Mouse (Mus musculus) forelimb bud, embryonic 11.5 days (tissue): ENCODE data around the gene Eml4.
A peak's percentile ranks its signal among the peaks of the same experiment; 100 is the strongest.

Experiments used
- DNase-seq: peaks from one replicate; pipeline ENCODE4 v3.0.0-alpha.2; 2012; ENCODE audit warnings: low read depth, low spot score

Eml4 gene

GRCm38 (mm10) chr17:83340895-83341524 lies 9.7 kb upstream of the Eml4 start:
- DNase-seq: no peak

GRCm38 (mm10) chr17:83344226-83344625 lies 6.5 kb upstream of the Eml4 start:
- no peak for DNase-seq

GRCm38 (mm10) chr17:83348056-83348822 lies 2.5 kb upstream of the Eml4 start:
- DNase-seq: no peak

GRCm38 (mm10) chr17:83351119-83351531 lies 394 bp downstream of the Eml4 start:
- peak; percentile 31 for DNase-seq

GRCm38 (mm10) chr17:83351601-83352413 lies 1.1 kb downstream of the Eml4 start:
- DNase-seq: peak; percentile 27

GRCm38 (mm10) chr17:83352456-83352855 lies 1.7 kb downstream of the Eml4 start:
- DNase-seq: peak; percentile 57

- DNase-seq: peak; percentile 66
Observed at GRCm38 (mm10) chr17:83353011-83353410, 2.3 kb downstream of the Eml4 start.

- DNase-seq: no peak
Observed at GRCm38 (mm10) chr17:83353460-83353859, 2.7 kb downstream of the Eml4 start.

GRCm38 (mm10) chr17:83355481-83355880 lies 4.8 kb downstream of the Eml4 start:
- DNase-seq: no peak

- DNase-seq: no peak
Observed at GRCm38 (mm10) chr17:83359934-83360333, 9.2 kb downstream of the Eml4 start.

GRCm38 (mm10) chr17:83360796-83361566 lies 10.2 kb downstream of the Eml4 start:
- no peak for DNase-seq

- DNase-seq: no peak
Observed at GRCm38 (mm10) chr17:83363081-83363480, 12.3 kb downstream of the Eml4 start.

- DNase-seq: no peak
Observed at GRCm38 (mm10) chr17:83364296-83364695, 13.6 kb downstream of the Eml4 start.

- no peak for DNase-seq
Observed at GRCm38 (mm10) chr17:83365130-83365529, 14.4 kb downstream of the Eml4 start.

- no peak for DNase-seq
Observed at GRCm38 (mm10) chr17:83365614-83366355, 15.1 kb downstream of the Eml4 start.

GRCm38 (mm10) chr17:83367387-83367786 lies 16.7 kb downstream of the Eml4 start:
- no peak for DNase-seq

- no peak for DNase-seq
Observed at GRCm38 (mm10) chr17:83374123-83374522, 23.4 kb downstream of the Eml4 start.

- no peak for DNase-seq
Observed at GRCm38 (mm10) chr17:83375848-83376247, 25.1 kb downstream of the Eml4 start.

- DNase-seq: no peak
Observed at GRCm38 (mm10) chr17:83376801-83377200, 26.1 kb downstream of the Eml4 start.

- DNase-seq: peak; percentile 14
Observed at GRCm38 (mm10) chr17:83377755-83378443, 27.2 kb downstream of the Eml4 start.
